Mouse (Mus musculus): ENCODE measurements around the gene Ccdc40. TPM values are rescaled to one million over a fixed set of nuclear protein-coding genes. Genes with fewer than 3 reads are reported as not detected.

Ccdc40 gene
- polyA plus RNA-seq, 1 experiment from 2014 or later, result 0.68 TPM

- H3K36me3 ChIP-seq (ENCODE audit: control insufficient read depth, insufficient read depth), result no peaks in the 10 kb centered on the region
- peaks cover 24% of the 10 kb centered on the region for H3K27me3 ChIP-seq (ENCODE audit: control insufficient read depth, insufficient read depth, low read depth, low read length)
- no peak overlapping the region for H3K27ac ChIP-seq (ENCODE audit: low read length)
- H3K4me2 ChIP-seq (ENCODE audit: low read depth, low read length), result peak overlapping the region; percentile 77
- H3K4me3 ChIP-seq (ENCODE audit: low read depth, low read length), result peak overlapping the region; percentile 66
- peaks cover 9% of the 10 kb centered on the region for H3K4me1 ChIP-seq (ENCODE audit: control insufficient read depth, low read depth, low read length)
- peak overlapping the region; percentile 61 for H3K9ac ChIP-seq (ENCODE audit: low read depth, low read length)
- whole genome bisulfite sequencing (ENCODE audit: insufficient replicate concordance), result 4% methylated on average over 12 of the region's 12 CpGs
- H3K9me3 ChIP-seq (replicated peaks; ENCODE audit: control insufficient read depth, low read length), result no peaks in the 10 kb centered on the region
- ATAC-seq (ENCODE audit: low read depth), result no peak
Observed at GRCm38 (mm10) chr11:119227591-119227990, 781 bp upstream of the Ccdc40 start.

GRCm38 (mm10) chr11:119228846-119229626 is 664 bp downstream of the Ccdc40 start:
- Histone ChIP-seq H3K9ac (ENCODE audit: low read depth, low read length) (no peak overlapping the region), H3K4me2 (ENCODE audit: low read depth, low read length) (peak overlapping the region; percentile 77), H3K4me1 (ENCODE audit: control insufficient read depth, low read depth, low read length) (peaks cover 9% of the 10 kb centered on the region), H3K4me3 (ENCODE audit: low read depth, low read length) (peak overlapping the region; percentile 66), H3K27ac (ENCODE audit: low read length) (no peak overlapping the region), H3K9me3 (replicated peaks; ENCODE audit: control insufficient read depth, low read length) (no peaks in the 10 kb centered on the region), H3K36me3 (ENCODE audit: control insufficient read depth, insufficient read depth) (no peaks in the 10 kb centered on the region), H3K27me3 (ENCODE audit: control insufficient read depth, insufficient read depth, low read depth, low read length) (peaks cover 24% of the 10 kb centered on the region)
- 3% methylated on average over 34 of the region's 34 CpGs for WGBS (ENCODE audit: insufficient replicate concordance)
- ATAC-seq (ENCODE audit: low read depth), result peak; percentile 53

DNA sequence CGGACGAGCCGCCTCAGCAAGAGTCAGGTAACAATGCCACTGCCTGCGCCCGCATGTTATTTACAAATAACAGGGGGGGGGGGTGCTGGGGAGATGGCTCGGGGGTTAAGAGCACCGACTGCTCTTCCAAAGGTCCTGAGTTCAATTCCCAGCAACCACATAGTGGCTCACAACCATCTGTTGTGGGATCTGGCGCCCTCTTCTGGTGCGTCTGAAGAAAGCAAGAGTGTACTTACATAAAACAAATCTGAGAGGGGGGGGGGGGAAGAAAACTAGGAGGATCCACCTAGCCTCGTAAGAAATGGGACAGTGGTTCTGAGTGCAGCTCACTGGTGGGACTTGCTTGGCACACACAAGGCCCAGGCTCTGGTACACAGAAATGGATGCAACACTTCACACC is 6.4 kb downstream of the Ccdc40 start:
- no peak overlapping the region for H3K9ac ChIP-seq (ENCODE audit: low read depth, low read length)
- H3K9me3 ChIP-seq (replicated peaks; ENCODE audit: control insufficient read depth, low read length), result no peaks in the 10 kb centered on the region
- H3K4me3 ChIP-seq (ENCODE audit: low read depth, low read length), result no peak overlapping the region
- peaks cover 2% of the 10 kb centered on the region; the same call in 1 of the 2 replicates for H3K4me1 ChIP-seq (ENCODE audit: control insufficient read depth, low read depth, low read length)
- no peak overlapping the region for H3K4me2 ChIP-seq (ENCODE audit: low read depth, low read length)
- H3K27me3 ChIP-seq (ENCODE audit: control insufficient read depth, insufficient read depth, low read depth, low read length), result peaks cover 3% of the 10 kb centered on the region; the same call in 1 of the 2 replicates
- H3K27ac ChIP-seq (ENCODE audit: low read length), result no peak overlapping the region
- WGBS (ENCODE audit: insufficient replicate concordance), result 75% methylated on average over 10 of the region's 10 CpGs
- no peak for ATAC-seq (ENCODE audit: low read depth)
- no peaks in the 10 kb centered on the region for H3K36me3 ChIP-seq (ENCODE audit: control insufficient read depth, insufficient read depth)

DNA sequence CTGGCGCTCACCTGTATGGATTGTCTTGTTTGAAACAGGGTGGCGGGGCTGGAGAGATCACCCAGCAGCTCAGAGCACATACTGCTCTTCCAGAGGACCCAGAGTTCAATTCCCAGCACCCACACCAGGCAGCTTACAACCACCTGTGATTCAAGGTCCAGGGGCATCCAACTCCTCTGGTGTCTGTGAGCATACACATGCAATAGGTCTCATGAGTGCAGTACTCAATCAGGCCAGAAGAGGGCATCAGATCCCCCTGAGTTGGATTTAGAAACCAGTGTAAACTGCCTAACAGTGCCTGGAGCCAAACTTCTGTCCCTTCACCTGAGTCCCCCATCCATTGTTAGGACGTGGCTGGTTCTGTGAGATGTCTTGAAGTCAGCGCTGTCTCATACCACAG is 7.2 kb downstream of the Ccdc40 start:
- Histone ChIP-seq H3K27me3 (ENCODE audit: control insufficient read depth, insufficient read depth, low read depth, low read length) (no peaks in the 10 kb centered on the region; the same call in 1 of the 2 replicates), H3K9me3 (replicated peaks; ENCODE audit: control insufficient read depth, low read length) (no peaks in the 10 kb centered on the region), H3K9ac (ENCODE audit: low read depth, low read length) (no peak overlapping the region), H3K4me3 (ENCODE audit: low read depth, low read length) (no peak overlapping the region), H3K4me2 (ENCODE audit: low read depth, low read length) (no peak overlapping the region), H3K27ac (ENCODE audit: low read length) (no peak overlapping the region), H3K36me3 (ENCODE audit: control insufficient read depth, insufficient read depth) (no peaks in the 10 kb centered on the region), H3K4me1 (ENCODE audit: control insufficient read depth, low read depth, low read length) (peaks cover 2% of the 10 kb centered on the region; the same call in 1 of the 2 replicates)
- WGBS (ENCODE audit: insufficient replicate concordance), result 61% methylated on average over 4 of the region's 4 CpGs
- ATAC-seq (ENCODE audit: low read depth), result no peak

GRCm38 (mm10) chr11:119236354-119236753 is 8.0 kb downstream of the Ccdc40 start:
- no peak overlapping the region for H3K4me2 ChIP-seq (ENCODE audit: low read depth, low read length)
- H3K9ac ChIP-seq (ENCODE audit: low read depth, low read length), result no peak overlapping the region
- no peaks in the 10 kb centered on the region for H3K27me3 ChIP-seq (ENCODE audit: control insufficient read depth, insufficient read depth, low read depth, low read length)
- no peak overlapping the region for H3K4me3 ChIP-seq (ENCODE audit: low read depth, low read length)
- ATAC-seq (ENCODE audit: low read depth), result no peak
- H3K9me3 ChIP-seq (replicated peaks; ENCODE audit: control insufficient read depth, low read length), result no peaks in the 10 kb centered on the region
- H3K27ac ChIP-seq (ENCODE audit: low read length), result no peak overlapping the region
- no peaks in the 10 kb centered on the region for H3K36me3 ChIP-seq (ENCODE audit: control insufficient read depth, insufficient read depth)
- 28% methylated on average over 8 of the region's 8 CpGs for WGBS (ENCODE audit: insufficient replicate concordance)
- H3K4me1 ChIP-seq (ENCODE audit: control insufficient read depth, low read depth, low read length), result peaks cover 2% of the 10 kb centered on the region; the same call in 1 of the 2 replicates

DNA sequence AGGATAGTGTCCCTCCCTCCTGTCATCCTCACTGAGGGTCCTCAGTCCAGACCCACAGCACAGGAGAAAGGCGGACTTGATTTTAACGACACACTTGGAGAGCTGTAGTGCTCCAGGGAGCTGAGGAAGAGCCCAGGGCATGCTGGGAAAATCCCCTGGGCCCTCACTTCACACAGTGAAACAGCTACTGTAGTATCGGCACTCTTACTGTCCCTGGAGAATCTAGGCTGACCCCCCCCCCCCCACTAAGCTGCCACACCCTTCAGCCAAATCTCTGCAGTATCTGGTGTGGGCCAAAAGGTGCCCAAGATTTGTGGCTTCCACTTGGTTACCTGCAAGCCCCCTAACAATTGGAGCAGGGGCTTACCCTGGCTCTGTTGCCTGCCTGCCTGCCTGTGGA is 8.6 kb downstream of the Ccdc40 start:
- Histone ChIP-seq H3K36me3 (ENCODE audit: control insufficient read depth, insufficient read depth) (no peaks in the 10 kb centered on the region), H3K4me3 (ENCODE audit: low read depth, low read length) (no peak overlapping the region), H3K9ac (ENCODE audit: low read depth, low read length) (no peak overlapping the region), H3K4me1 (ENCODE audit: control insufficient read depth, low read depth, low read length) (peaks cover 2% of the 10 kb centered on the region; the same call in 1 of the 2 replicates), H3K27me3 (ENCODE audit: control insufficient read depth, insufficient read depth, low read depth, low read length) (no peaks in the 10 kb centered on the region), H3K27ac (ENCODE audit: low read length) (no peak overlapping the region), H3K9me3 (replicated peaks; ENCODE audit: control insufficient read depth, low read length) (no peaks in the 10 kb centered on the region), H3K4me2 (ENCODE audit: low read depth, low read length) (no peak overlapping the region)
- WGBS (ENCODE audit: insufficient replicate concordance), result 48% methylated on average over 3 of the region's 3 CpGs
- no peak for ATAC-seq (ENCODE audit: low read depth)

DNA sequence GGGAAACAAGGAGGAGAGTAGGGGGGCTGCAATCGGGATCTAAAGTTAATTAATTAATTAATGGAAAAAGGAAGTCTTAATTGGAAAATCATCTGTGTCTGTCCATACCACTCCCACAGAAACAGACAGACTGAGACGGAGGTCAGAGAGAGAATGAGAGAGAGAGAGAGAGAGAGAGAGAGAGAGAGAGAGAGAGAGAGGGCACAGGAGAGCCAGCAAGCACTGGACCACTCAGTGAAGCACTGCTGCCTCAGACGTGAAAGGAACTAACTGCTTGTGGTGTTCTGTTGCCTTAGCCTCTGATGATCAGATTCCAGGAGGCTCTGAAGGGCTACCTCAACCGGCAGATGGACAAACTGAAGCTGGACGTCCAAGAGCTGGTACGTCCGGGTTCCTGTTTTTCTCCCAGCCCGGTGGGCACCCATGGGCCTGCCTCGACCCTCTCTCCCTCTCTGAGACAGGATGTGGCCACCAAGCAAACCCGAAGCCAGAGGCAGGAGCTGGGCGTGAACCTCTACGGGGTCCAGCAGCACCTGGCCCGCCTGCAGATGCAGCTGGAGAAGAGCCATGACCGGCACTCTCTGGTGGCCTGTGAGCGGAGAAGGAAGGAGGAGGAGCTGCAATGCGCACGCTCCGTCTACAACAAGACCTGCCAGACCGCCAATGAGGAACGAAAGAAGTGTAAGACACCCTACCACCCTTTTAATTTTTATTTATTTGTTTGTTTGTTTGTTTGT is 9.4 kb downstream of the Ccdc40 start:
- H3K36me3 ChIP-seq (ENCODE audit: control insufficient read depth, insufficient read depth), result no peaks in the 10 kb centered on the region
- H3K9ac ChIP-seq (ENCODE audit: low read depth, low read length), result peak overlapping the region; percentile 6; the same call in 1 of the 2 replicates
- H3K4me2 ChIP-seq (ENCODE audit: low read depth, low read length), result peak overlapping the region; percentile 60
- H3K4me3 ChIP-seq (ENCODE audit: low read depth, low read length), result peak overlapping the region; percentile 46
- no peaks in the 10 kb centered on the region for H3K9me3 ChIP-seq (replicated peaks; ENCODE audit: control insufficient read depth, low read length)
- 13% methylated on average over 20 of the region's 20 CpGs for WGBS (ENCODE audit: insufficient replicate concordance)
- peak; percentile 38; the same call in 1 of the 2 replicates for ATAC-seq (ENCODE audit: low read depth)
- no peaks in the 10 kb centered on the region for H3K27me3 ChIP-seq (ENCODE audit: control insufficient read depth, insufficient read depth, low read depth, low read length)
- no peak overlapping the region for H3K27ac ChIP-seq (ENCODE audit: low read length)
- H3K4me1 ChIP-seq (ENCODE audit: control insufficient read depth, low read depth, low read length), result peaks cover 2% of the 10 kb centered on the region; the same call in 1 of the 2 replicates

GRCm38 (mm10) chr11:119238305-119238721 is 9.9 kb downstream of the Ccdc40 start:
- peak; percentile 71 for ATAC-seq (ENCODE audit: low read depth)
- no peaks in the 10 kb centered on the region for H3K36me3 ChIP-seq (ENCODE audit: control insufficient read depth, insufficient read depth)
- H3K9me3 ChIP-seq (replicated peaks; ENCODE audit: control insufficient read depth, low read length), result no peaks in the 10 kb centered on the region
- H3K4me2 ChIP-seq (ENCODE audit: low read depth, low read length), result peak overlapping the region; percentile 60
- no peak overlapping the region for H3K27ac ChIP-seq (ENCODE audit: low read length)
- H3K9ac ChIP-seq (ENCODE audit: low read depth, low read length), result no peak overlapping the region
- peaks cover 2% of the 10 kb centered on the region; the same call in 1 of the 2 replicates for H3K4me1 ChIP-seq (ENCODE audit: control insufficient read depth, low read depth, low read length)
- H3K27me3 ChIP-seq (ENCODE audit: control insufficient read depth, insufficient read depth, low read depth, low read length), result no peaks in the 10 kb centered on the region
- peak overlapping the region; percentile 46 for H3K4me3 ChIP-seq (ENCODE audit: low read depth, low read length)
- under 1% methylated on average over 11 of the region's 11 CpGs for whole genome bisulfite sequencing (ENCODE audit: insufficient replicate concordance)

DNA sequence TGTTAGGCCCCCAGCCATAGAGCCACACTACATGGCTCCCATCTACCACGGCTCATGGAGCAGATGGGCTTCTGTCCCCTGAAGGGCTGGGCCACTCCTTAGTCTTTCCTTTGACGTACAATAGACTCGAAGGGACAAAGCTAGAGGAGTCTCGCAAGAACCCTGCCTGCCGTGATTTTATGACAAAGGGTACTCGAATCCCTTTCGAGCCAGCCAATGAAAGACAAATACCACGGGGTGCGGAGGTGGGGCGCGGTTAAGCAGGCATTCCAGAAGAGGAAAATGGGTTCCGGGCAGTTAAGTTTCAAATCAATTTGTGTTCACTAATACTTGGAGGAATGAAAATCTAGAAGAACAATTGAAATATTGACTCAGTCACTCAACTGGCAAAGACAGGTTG is 11.1 kb downstream of the Ccdc40 start:
- peaks cover 2% of the 10 kb centered on the region; the same call in 1 of the 2 replicates for H3K4me1 ChIP-seq (ENCODE audit: control insufficient read depth, low read depth, low read length)
- H3K36me3 ChIP-seq (ENCODE audit: control insufficient read depth, insufficient read depth), result no peaks in the 10 kb centered on the region
- H3K9ac ChIP-seq (ENCODE audit: low read depth, low read length), result no peak overlapping the region
- no peaks in the 10 kb centered on the region for H3K9me3 ChIP-seq (replicated peaks; ENCODE audit: control insufficient read depth, low read length)
- H3K4me2 ChIP-seq (ENCODE audit: low read depth, low read length), result no peak overlapping the region
- WGBS (ENCODE audit: insufficient replicate concordance), result 82% methylated on average over 12 of the region's 12 CpGs
- no peak for ATAC-seq (ENCODE audit: low read depth)
- H3K27ac ChIP-seq (ENCODE audit: low read length), result no peak overlapping the region
- no peaks in the 10 kb centered on the region for H3K27me3 ChIP-seq (ENCODE audit: control insufficient read depth, insufficient read depth, low read depth, low read length)
- no peak overlapping the region for H3K4me3 ChIP-seq (ENCODE audit: low read depth, low read length)
